In the genomic region with DNA sequence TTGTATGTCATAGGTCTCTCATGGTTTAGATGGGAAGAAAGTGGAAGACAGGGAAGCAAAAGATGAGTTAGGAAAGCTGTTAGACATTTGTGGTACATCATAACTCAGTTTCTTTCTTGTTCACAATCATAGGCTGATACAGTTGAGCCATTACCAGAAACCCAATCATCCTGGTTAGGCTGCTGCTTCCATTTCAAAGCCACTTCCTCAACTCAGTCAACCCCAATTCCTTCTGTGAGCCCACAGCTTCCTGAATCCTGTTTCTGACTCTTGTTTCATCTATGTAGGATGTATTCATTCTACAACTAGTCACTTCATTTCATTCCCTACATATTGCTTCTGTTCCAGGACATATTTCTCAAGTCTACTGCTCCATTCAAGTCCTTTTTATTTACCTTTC, we compare ENCODE assay signal across 24 mouse cellular contexts.
DNase-seq lines count a peak whose midpoint lies in the region; ATAC-seq and TF ChIP-seq lines count a peak whose summit lies in the region.
"Had no signal": no experiment of that assay in that cellular context is flagged by ENCODE, and none has a peak within 500 bp of the region (broad histone marks: within the 10 kb centered on the region; RNA-seq: fewer than 3 reads in every experiment).

No protein-coding gene starts in this region.

- no peak for ATAC-seq in lung, postnatal 0 days
- ATAC-seq in common myeloid progenitor, adult 5-6 weeks (replicated peaks; ENCODE audit: low read depth, poor library complexity, severe bottlenecking), result peak; percentile 75
- peak; percentile 62 for ATAC-seq in megakaryocyte, adult 5-6 weeks (ENCODE audit: poor library complexity, severe bottlenecking)
- ATAC-seq: CD4-positive, CD25-positive, alpha-beta regulatory T cell, adult 4 months; forebrain, embryonic 14.5 days; hindbrain, embryonic 16.5 days had no signal

- H3K36me3 ChIP-seq in lung, postnatal 0 days (ENCODE audit: insufficient read depth, low read length), result no peaks in the 10 kb centered on the region
- H3K36me3 ChIP-seq: embryonic facial prominence, embryonic 15.5 days; forebrain, embryonic 10.5 days; G1E; heart, embryonic 12.5 days; hindbrain, embryonic 12.5 days had no signal

- H3K9ac ChIP-seq in lung, postnatal 0 days (replicated peaks; ENCODE audit: low read depth), result no peak overlapping the region
- H3K9ac ChIP-seq: embryonic facial prominence, embryonic 15.5 days; heart, embryonic 12.5 days; hindbrain, embryonic 12.5 days had no signal

- H3K27ac ChIP-seq in lung, postnatal 0 days (ENCODE audit: low read length), result no peak overlapping the region
- H3K27ac ChIP-seq: embryonic facial prominence, embryonic 15.5 days; forebrain, embryonic 10.5 days; gastrocnemius, adult 2 months; hindbrain, embryonic 12.5 days had no signal

- no peak overlapping the region for H3K4me2 ChIP-seq in lung, postnatal 0 days (replicated peaks; ENCODE audit: low read depth, low read length)
- H3K4me2 ChIP-seq: embryonic facial prominence, embryonic 15.5 days; heart, embryonic 12.5 days; hindbrain, embryonic 12.5 days had no signal

- no peaks in the 10 kb centered on the region for H3K27me3 ChIP-seq in lung, postnatal 0 days (replicated peaks; ENCODE audit: insufficient read depth, low read length)
- H3K27me3 ChIP-seq: embryonic facial prominence, embryonic 15.5 days; heart, embryonic 12.5 days; hindbrain, embryonic 12.5 days had no signal

- H3K9me3 ChIP-seq in lung, postnatal 0 days (ENCODE audit: low read length), result no peaks in the 10 kb centered on the region
- H3K9me3 ChIP-seq: embryonic facial prominence, embryonic 15.5 days; forebrain, embryonic 10.5 days; G1E; heart, embryonic 12.5 days; hindbrain, embryonic 12.5 days had no signal

- peak; percentile 9 for DNase-seq in lung, postnatal 0 days (ENCODE audit: low spot score)
- DNase-seq in lung, postnatal 14 days, result no peak
- peak; percentile 8 for DNase-seq in 416B (ENCODE audit: low read depth)
- DNase-seq in kidney, adult 9 months, result no peak
- DNase-seq in layer of hippocampus, postnatal 25 days (ENCODE audit: extremely low spot score in 1 of 2, low spot score in 1 of 2), result no peak
- DNase-seq: adrenal gland, adult 8-10 months; adrenal gland, postnatal 36 days; cerebellum, adult 2 months; cerebellum, postnatal 10 days; embryo, embryonic 11 days; gastrocnemius, adult 2 months; gastrocnemius, postnatal 25 days; heart, postnatal 36 days had no signal

- no peak for TF ChIP-seq CTCF in lung, postnatal 0 days (IDR thresholded peaks at IDR 0.05)

- TF ChIP-seq EP300 in lung, postnatal 0 days (IDR thresholded peaks at IDR 0.05), result no peak

- H3K4me3 ChIP-seq in lung, postnatal 0 days (ENCODE audit: low read depth, low read length), result no peak overlapping the region
- H3K4me3 ChIP-seq: embryonic facial prominence, embryonic 15.5 days; erythroblast, embryonic 14.5 days; forebrain, embryonic 10.5 days; gastrocnemius, adult 2 months; heart, embryonic 12.5 days; hindbrain, embryonic 12.5 days had no signal

- H3K4me1 ChIP-seq in lung, postnatal 0 days (ENCODE audit: insufficient read depth, low read depth, low read length), result no peaks in the 10 kb centered on the region
- H3K4me1 ChIP-seq: embryonic facial prominence, embryonic 15.5 days; forebrain, embryonic 10.5 days; heart, embryonic 12.5 days; hindbrain, embryonic 12.5 days had no signal

Comparison
In these comparisons a context has a peak if more than half of its experiments do, and no peak if none do; other contexts are left out.
1. DNase-seq: peak in lung, postnatal 0 days (single experiment) and 416B (single experiment); none in lung, postnatal 14 days (single experiment), kidney, adult 9 months (single experiment) and layer of hippocampus, postnatal 25 days (0 of 2).